Mouse (Mus musculus): Measurements from ENCODE around the gene Gdpd3.
A peak's percentile ranks its signal among the peaks of the same experiment; 100 is the strongest.

GRCm38 (mm10) chr7:126818818-126819217 is 52.7 kb downstream of the Gdpd3 start:
- peak; percentile 36 for TF ChIP-seq CTCF (IDR thresholded peaks at IDR 0.05; ENCODE audit: low read depth)
- TF ChIP-seq EP300 (IDR thresholded peaks at IDR 0.05; ENCODE audit: low read depth) = no peak

Data from liver, postnatal 0 days (tissue).